Mouse (Mus musculus) brain, embryonic 14.5 days (tissue): ENCODE measurements around the gene Caap1.

ENCODE experiments used
- CTCF ChIP-seq: fragments of 200-500 bp; IDR thresholded peaks from 2 replicates; pipeline ENCODE4 v1.5.1; 2012; ENCODE audit warnings: inconsistent platforms, mild to moderate bottlenecking, moderate library complexity, borderline replicate concordance; ENCODE audit not compliant: insufficient read depth, insufficient read length; ENCODE audit errors: extremely low read depth
- POLR2A ChIP-seq: fragments of 200-500 bp; IDR thresholded peaks from 2 replicates; pipeline ENCODE4 v1.6.1; 2012; ENCODE audit warnings: mild to moderate bottlenecking, inconsistent platforms, borderline replicate concordance; ENCODE audit not compliant: poor library complexity, insufficient read depth, insufficient read length, severe bottlenecking; ENCODE audit errors: extremely low read depth

DNA sequence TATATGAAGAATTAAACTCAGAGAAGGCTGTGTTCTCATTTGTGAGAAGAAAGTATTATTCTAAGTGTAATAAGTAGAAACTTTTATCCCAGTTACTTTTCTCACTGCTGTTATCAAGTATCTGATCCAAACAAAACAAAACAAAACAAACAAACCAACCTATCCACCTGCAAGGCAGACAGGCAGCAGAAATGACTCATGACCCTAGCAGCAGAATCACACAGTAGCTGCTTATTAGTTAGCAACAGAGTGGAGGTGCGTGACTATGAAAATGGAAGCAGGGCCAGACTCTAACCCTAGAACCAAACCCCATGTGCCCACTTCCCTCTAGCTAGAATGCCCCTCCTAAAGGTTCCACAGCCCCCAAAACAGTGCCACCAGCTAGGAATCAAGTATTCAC lies 27.1 kb downstream of the Caap1 start:
- TF ChIP-seq CTCF (no peak), POLR2A (no peak)
